Mouse (Mus musculus) bone marrow macrophage, adult 2 months (primary cell): Measurements from ENCODE around the gene Ntrk3.

ENCODE experiments used
- CTCF ChIP-seq: IDR thresholded peaks from 2 replicates; pipeline ENCODE4 v1.5.1; 2012; ENCODE audit warnings: low read depth, mild to moderate bottlenecking, low read length, moderate library complexity
- POLR2A ChIP-seq: IDR thresholded peaks from 2 replicates; pipeline ENCODE4 v1.6.1; 2012; ENCODE audit warnings: mild to moderate bottlenecking, low read depth, low read length, borderline replicate concordance

GRCm38 (mm10) chr7:78448841-78449240, 289.0 kb downstream of the Ntrk3 start:
- no peak for TF ChIP-seq POLR2A
- TF ChIP-seq CTCF, result no peak
